Mouse (Mus musculus) heart, adult 2 months (tissue): ENCODE data around the gene Col5a3. TPM values are rescaled to one million over a fixed set of nuclear protein-coding genes. Genes with fewer than 3 reads are reported as not detected.

Experiments
- DNase-seq, 2 experiments: peaks; one replicate each; pipeline ENCODE4 v3.0.0; 2021
- H3K27ac ChIP-seq: fragments of 200-600 bp; 2 replicates; pipeline ENCODE4 v1.8.1; 2022
- H3K27me3 ChIP-seq: fragments of 200-500 bp; 2 replicates; pipeline ENCODE4 v1.6.1; 2012; ENCODE audit warnings: mild to moderate bottlenecking, low read length, inconsistent platforms, mixed read lengths; ENCODE audit not compliant: control insufficient read depth, insufficient read depth
- H3K36me3 ChIP-seq: fragments of 200-500 bp; 2 replicates; pipeline ENCODE4 v1.6.1; 2012; ENCODE audit warnings: low read length, inconsistent platforms; ENCODE audit not compliant: control insufficient read depth, insufficient read depth
- H3K4me1 ChIP-seq: fragments of 200-500 bp; 2 replicates; pipeline ENCODE4 v1.6.1; 2011; ENCODE audit warnings: low read length; ENCODE audit not compliant: control insufficient read depth, insufficient read depth
- H3K4me3 ChIP-seq: fragments of 200-600 bp; 2 replicates; pipeline ENCODE4 v1.8.1; 2022
- H3K79me2 ChIP-seq: fragments of 200-500 bp; replicated peaks from 2 replicates; pipeline ENCODE4 v1.6.1; 2012; ENCODE audit warnings: mild to moderate bottlenecking, inconsistent platforms, low read length, moderate library complexity, mixed read lengths; ENCODE audit not compliant: control insufficient read depth, insufficient read depth
- H3K9ac ChIP-seq: fragments of 200-500 bp; 2 replicates; pipeline ENCODE4 v1.6.1; 2012; ENCODE audit warnings: low read depth, mild to moderate bottlenecking, control low read depth, inconsistent platforms, low read length, mixed read lengths
- CTCF ChIP-seq: fragments of 200-600 bp; IDR thresholded peaks from 2 replicates; pipeline ENCODE4 v1.8.1; 2022; ENCODE audit warnings: antibody characterized with exemption, mild to moderate bottlenecking, moderate library complexity
- EP300 ChIP-seq: fragments of 200-500 bp; IDR thresholded peaks from 2 replicates; pipeline ENCODE4 v1.6.1; 2011; ENCODE audit warnings: low read depth, low read length, control low read depth; ENCODE audit not compliant: insufficient read depth
- POLR2A ChIP-seq: fragments of 200-500 bp; IDR thresholded peaks from 2 replicates; pipeline ENCODE4 v1.6.1; 2011; ENCODE audit warnings: mild to moderate bottlenecking, low read depth, low read length, control low read depth; ENCODE audit not compliant: insufficient read depth
- WGBS: fragments of 180-500 bp; shearing (Covaris S2); methylation state at CpG from one replicate; pipeline ENCODE4 v1.1.7; 2018; 5-methylcytosine and 5-hydroxymethylcytosine counted together
- intact Hi-C: fragments of 180-260 bp; cut with DNase I; formaldehyde crosslinking; loops from one replicate; pipeline ENCODE4 v1.15.1; 2025
- long read RNA-seq: library from polyadenylated mRNA; stranded (forward); transcript quantifications from one replicate; pipeline ENCODE4 v2.0.0, GENCODE M21; 2021
- polyA plus RNA-seq: library from polyadenylated mRNA; depleted of rRNA; stranded (reverse); fragments of >200 nt; gene quantifications from 2 replicates; pipeline ENCODE4 v1.2.3, GENCODE M21; 2012; rRNA removed
- total RNA-seq, 2 experiments: library from RNA; stranded (reverse); gene quantifications; 2 replicates each; pipeline ENCODE4 v1.2.3; 2021

Col5a3 gene
- total RNA-seq: 10 to 100 TPM in 1 of 2 experiments, 1 to 10 TPM in 1; 7.0 to 19.7 TPM
- polyA plus RNA-seq: 11.6 and 13.5 TPM in 2 replicates
- long read RNA-seq, full-length matches to known transcripts: 1 of 16 reads
- long read RNA-seq, partial matches to known transcripts: 11 of 16 reads
- long read RNA-seq, other reads (novel, unspliced or antisense): 4 of 16 reads

- Histone ChIP-seq H3K4me1 (no peaks in the 10 kb centered on the region; the same call in 1 of the 2 replicates), H3K9ac (peak within 1 kb of the TSS; percentile 18), H3K36me3 (no peaks in the 10 kb centered on the region), H3K4me3 (peak within 1 kb of the TSS; percentile 40), H3K79me2 (no peaks in the 10 kb centered on the region), H3K27me3 (no peaks in the 10 kb centered on the region), H3K27ac (peak within 1 kb of the TSS; percentile 68)
- intact Hi-C loops: no loop called here
- TF ChIP-seq POLR2A: peak; percentile 45; the same call in 1 of the 2 replicates
- no peak for TF ChIP-seq EP300
- DNase-seq: peak; percentile 84 to 86
- 6% methylated on average over 29 of the region's 29 CpGs for WGBS
Observed at GRCm38 (mm10) chr9:20814521-20815272, at the start of gene Col5a3. Col5a3 (minus strand) TSS chr9:20815067.

GRCm38 (mm10) chr9:20862225-20862624 lies 47.4 kb upstream of the Col5a3 start:
- no peak overlapping the region for H3K9ac ChIP-seq
- H3K36me3 ChIP-seq: no peaks in the 10 kb centered on the region
- intact Hi-C loops: no loop called here
- TF ChIP-seq EP300: no peak
- TF ChIP-seq CTCF: no peak
- TF ChIP-seq POLR2A: no peak
- no peaks in the 10 kb centered on the region for H3K79me2 ChIP-seq
- WGBS: 57% methylated on average over 4 of the region's 4 CpGs
- no peaks in the 10 kb centered on the region for H3K27me3 ChIP-seq
- DNase-seq: no peak
- H3K4me1 ChIP-seq: no peaks in the 10 kb centered on the region
- no peak overlapping the region for H3K4me3 ChIP-seq
- H3K27ac ChIP-seq: no peak overlapping the region

- Histone ChIP-seq H3K4me3 (no peak overlapping the region), H3K79me2 (no peaks in the 10 kb centered on the region), H3K4me1 (no peaks in the 10 kb centered on the region), H3K27me3 (no peaks in the 10 kb centered on the region), H3K27ac (no peak overlapping the region), H3K9ac (no peak overlapping the region), H3K36me3 (no peaks in the 10 kb centered on the region)
- intact Hi-C loops: no loop called here
- 8% methylated on average over 4 of the region's 4 CpGs for WGBS
- DNase-seq: no peak
- TF ChIP-seq POLR2A (no peak), EP300 (no peak), CTCF (peak; percentile 65)
Observed at GRCm38 (mm10) chr9:20861821-20862220, 47.0 kb upstream of the Col5a3 start.

GRCm38 (mm10) chr9:20859926-20860325 lies 45.1 kb upstream of the Col5a3 start:
- no peak overlapping the region for H3K4me3 ChIP-seq
- H3K36me3 ChIP-seq: no peaks in the 10 kb centered on the region
- no peak for DNase-seq
- no peaks in the 10 kb centered on the region for H3K27me3 ChIP-seq
- H3K79me2 ChIP-seq: no peaks in the 10 kb centered on the region
- TF ChIP-seq CTCF (no peak), EP300 (no peak), POLR2A (no peak)
- H3K9ac ChIP-seq: no peak overlapping the region
- no peaks in the 10 kb centered on the region for H3K4me1 ChIP-seq
- no peak overlapping the region for H3K27ac ChIP-seq
- intact Hi-C loops: no loop called here
- 43% methylated on average over 6 of the region's 6 CpGs for WGBS

GRCm38 (mm10) chr9:20857131-20857530 lies 42.3 kb upstream of the Col5a3 start:
- WGBS: 12% methylated on average over 6 of the region's 6 CpGs

GRCm38 (mm10) chr9:20850179-20850578 lies 35.3 kb upstream of the Col5a3 start:
- TF ChIP-seq CTCF (no peak), EP300 (no peak), POLR2A (no peak)
- H3K36me3 ChIP-seq: no peaks in the 10 kb centered on the region
- DNase-seq: no peak
- H3K9ac ChIP-seq: no peak overlapping the region
- no peaks in the 10 kb centered on the region; the same call in 1 of the 2 replicates for H3K27me3 ChIP-seq
- H3K79me2 ChIP-seq: no peaks in the 10 kb centered on the region
- H3K4me1 ChIP-seq: no peaks in the 10 kb centered on the region
- WGBS: 72% methylated on average over 2 of the region's 2 CpGs
- intact Hi-C loops: no loop called here
- no peak overlapping the region for H3K4me3 ChIP-seq
- H3K27ac ChIP-seq: no peak overlapping the region

More at GRCm38 (mm10) chr9:20857131-20857530, 42.3 kb upstream of the Col5a3 start:
- Histone ChIP-seq H3K36me3 (no peaks in the 10 kb centered on the region), H3K27ac (no peak overlapping the region), H3K4me1 (no peaks in the 10 kb centered on the region), H3K27me3 (no peaks in the 10 kb centered on the region), H3K79me2 (no peaks in the 10 kb centered on the region), H3K9ac (no peak overlapping the region), H3K4me3 (no peak overlapping the region)
- intact Hi-C loops: no loop called here
- TF ChIP-seq EP300 (0 out of 2 replicates have a peak, but pooled peaks have one; percentile 43), POLR2A (no peak)
- DNase-seq: peak; percentile 30 to 46
